Mouse (Mus musculus) cerebellum, adult 2 months (tissue): ENCODE measurements around the gene Wdr46.

Source experiments
- CTCF ChIP-seq: fragments of 200-500 bp; IDR thresholded peaks from 2 replicates; pipeline ENCODE4 v1.5.1; 2011; ENCODE audit warnings: low read depth, mild to moderate bottlenecking, control low read depth, low read length, moderate library complexity, borderline replicate concordance; ENCODE audit not compliant: insufficient read depth
- POLR2A ChIP-seq: fragments of 200-500 bp; IDR thresholded peaks from 2 replicates; pipeline ENCODE4 v1.6.1; 2011; ENCODE audit warnings: low read length, control low read depth, borderline replicate concordance; ENCODE audit not compliant: insufficient read depth

DNA sequence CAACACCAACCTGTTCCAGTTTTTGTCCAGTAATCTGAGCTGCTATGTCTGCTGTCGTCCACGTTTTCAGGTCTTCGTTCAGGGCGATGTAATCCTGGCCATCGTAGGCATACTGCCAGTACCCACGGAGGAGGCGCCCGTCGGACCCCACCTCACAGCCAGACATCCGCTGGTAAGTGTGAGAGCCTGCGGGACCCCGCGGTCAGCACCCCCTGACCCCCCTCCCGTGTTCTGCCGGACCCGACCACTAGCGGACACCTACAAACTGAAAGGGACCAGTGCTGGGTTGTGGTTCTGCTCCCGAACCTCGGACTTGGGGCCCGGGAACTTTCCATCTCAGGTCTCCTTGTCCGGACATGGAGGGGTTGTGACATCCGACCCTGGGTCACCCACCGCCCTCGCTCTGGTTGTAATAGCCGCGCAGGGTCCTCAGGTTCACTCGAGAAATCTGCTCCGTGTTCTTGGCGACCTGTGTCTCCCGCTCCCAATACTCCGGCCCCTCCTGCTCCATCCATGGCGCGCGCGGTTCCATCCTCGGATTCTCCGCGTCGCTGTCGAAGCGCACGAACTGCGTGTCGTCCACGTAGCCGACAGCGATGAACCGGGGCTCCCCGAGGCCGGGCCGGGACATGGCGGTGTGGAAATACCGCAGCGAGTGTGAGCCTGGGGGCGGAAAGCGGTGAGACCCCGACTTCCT, 37.5 kb downstream of the Wdr46 start:
- no peak for TF ChIP-seq CTCF
- no peak for TF ChIP-seq POLR2A
